Mouse (Mus musculus) right cerebral cortex, postnatal 36 days (tissue): ENCODE data around the gene Gm14151.
"Not testable (repeated sequence)": the region's sequence is repeated elsewhere in the genome, so short reads cannot be mapped to it uniquely, and the experiment has no call there.

Experiments
- DNase-seq, 2 experiments: peaks; one replicate each; pipeline ENCODE4 v3.0.0; 2022; ENCODE audit warnings: low spot score in 2 of 2, mixed read lengths in 1 of 2

The Gm14151 gene

GRCm38 (mm10) chr2:151092250-151092649, at the start of gene Gm14151:
TSS of gene Gm14151 (minus strand) at chr2:151092350.
- DNase-seq: not testable (repeated sequence)

- not testable (repeated sequence) for DNase-seq
Measured at GRCm38 (mm10) chr2:151097945-151098344, 5.8 kb upstream of the Gm14151 start, which contains the start of gene Gm14147. TSS of gene Gm14147 (plus strand) at chr2:151098245.

- no peak for DNase-seq
Measured at GRCm38 (mm10) chr2:151056637-151057036, 35.5 kb downstream of the Gm14151 start.

GRCm38 (mm10) chr2:151040411-151040810, 51.7 kb downstream of the Gm14151 start:
- no peak for DNase-seq

- DNase-seq: no peak
Measured at GRCm38 (mm10) chr2:151039726-151040125, 52.4 kb downstream of the Gm14151 start.

- peak; percentile 84 to 88 for DNase-seq
Measured at GRCm38 (mm10) chr2:151039232-151039695, 52.9 kb downstream of the Gm14151 start, which contains the start of the genes Ninl and Nanp. TSS of gene Ninl (minus strand) at chr2:151039382. TSS of gene Nanp (minus strand) at chr2:151039398.

GRCm38 (mm10) chr2:151038811-151039222, 53.3 kb downstream of the Gm14151 start:
- peak in 1 of 2 experiments; percentile 21 for DNase-seq

- no peak for DNase-seq
Measured at GRCm38 (mm10) chr2:151037876-151038552, 54.1 kb downstream of the Gm14151 start.

GRCm38 (mm10) chr2:151037292-151037691, 54.9 kb downstream of the Gm14151 start:
- DNase-seq: no peak
